Mouse (Mus musculus) induced T-regulatory cell, adult 2 months (primary cell): ENCODE measurements around the gene Nt5e.

Source experiments
- DNase-seq: peaks from one replicate; pipeline ENCODE4 v3.0.0-alpha.2; 2012; ENCODE audit warnings: low read depth

The Nt5e gene

DNA sequence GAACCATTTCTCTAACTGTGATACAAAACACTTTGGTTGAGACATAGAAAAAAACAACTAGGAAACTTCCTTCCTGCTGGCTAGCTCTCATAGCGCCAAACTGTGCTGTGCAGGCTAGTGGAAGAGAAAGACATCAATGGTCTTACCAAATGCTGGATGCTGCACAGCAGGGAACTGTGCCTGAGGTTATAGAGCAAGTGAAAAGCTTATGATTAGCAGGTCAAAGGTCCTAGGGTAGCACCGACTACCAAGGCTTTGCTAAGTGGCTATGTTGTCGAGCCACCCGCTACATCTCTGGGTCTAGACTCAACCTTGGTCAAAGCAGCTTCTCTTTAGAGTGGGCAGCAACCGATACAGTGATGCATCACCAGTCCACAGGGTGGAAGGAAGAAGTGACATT is 61.8 kb downstream of the Nt5e start:
- DNase-seq = no peak

DNA sequence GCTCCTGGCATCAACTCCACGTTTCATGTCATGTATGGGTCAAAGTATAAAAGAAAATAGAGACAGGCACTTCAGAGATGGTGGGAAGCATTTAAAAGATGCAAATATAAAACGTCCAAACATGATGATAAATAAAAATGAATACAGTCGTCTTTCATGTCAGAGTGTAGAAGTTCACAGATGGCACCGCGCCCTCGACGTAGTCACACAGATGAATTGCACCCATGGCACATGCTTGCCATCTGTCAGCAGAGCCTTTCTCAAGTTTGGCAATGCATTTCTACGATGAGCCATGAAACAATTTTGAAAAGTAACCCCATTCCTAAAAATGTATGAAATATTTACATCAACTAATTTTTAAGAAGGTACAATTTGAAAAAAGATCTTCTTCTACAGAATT is 67.9 kb downstream of the Nt5e start:
- no peak for DNase-seq

- peak; percentile 64 for DNase-seq
Observed at GRCm38 (mm10) chr9:88398461-88398860, 71.5 kb downstream of the Nt5e start.

- DNase-seq = peak; percentile 33
Observed at GRCm38 (mm10) chr9:88404088-88404487, 77.1 kb downstream of the Nt5e start.

GRCm38 (mm10) chr9:88404515-88404914 is 77.5 kb downstream of the Nt5e start:
- DNase-seq = no peak

DNA sequence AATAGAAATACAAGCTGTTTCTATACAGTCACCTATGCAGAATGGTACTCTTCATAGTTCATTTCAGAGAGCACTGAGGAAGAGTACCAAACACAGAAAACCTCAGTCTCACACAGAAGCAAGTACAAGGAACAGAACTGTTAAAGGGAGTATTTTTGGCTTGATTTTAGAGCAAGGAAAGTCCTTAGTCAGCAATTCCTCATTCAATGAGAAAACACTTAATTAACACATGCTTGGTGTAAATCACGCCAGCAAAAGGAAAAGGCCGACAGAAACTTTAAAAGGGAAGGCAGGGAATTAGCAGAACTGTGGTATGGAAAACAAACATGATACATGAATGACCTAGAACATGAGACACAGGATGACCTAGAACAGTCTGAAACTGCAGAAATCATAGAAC is 83.0 kb downstream of the Nt5e start:
- no peak for DNase-seq

DNA sequence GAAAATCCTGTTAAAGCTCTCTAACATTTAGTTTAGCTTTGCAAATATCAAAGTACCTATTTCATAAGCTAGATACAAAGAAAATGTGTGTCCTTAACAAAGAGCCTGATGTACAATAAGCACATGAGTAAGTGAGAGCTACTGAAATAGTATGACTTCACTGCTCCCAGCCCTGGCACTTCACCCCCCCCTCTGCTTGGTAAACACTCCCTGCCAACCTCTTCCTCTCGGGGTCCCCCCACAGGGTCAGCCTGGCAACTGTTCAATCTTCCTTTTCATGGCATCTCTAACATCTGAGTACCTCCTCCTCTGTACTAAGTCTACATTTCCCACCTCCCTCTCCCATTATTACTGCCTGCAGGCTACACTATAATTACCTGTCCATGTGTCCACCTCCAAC is 89.8 kb downstream of the Nt5e start:
- DNase-seq = no peak
